Mouse (Mus musculus) cortical plate, adult 2 months (tissue): ENCODE measurements around the gene Tpst2.

Experiments
- CTCF ChIP-seq: fragments of 200-500 bp; IDR thresholded peaks from 2 replicates; pipeline ENCODE4 v1.5.1; 2011; ENCODE audit warnings: mild to moderate bottlenecking, control low read depth, low read length; ENCODE audit not compliant: insufficient read depth; ENCODE audit errors: extremely low read depth
- POLR2A ChIP-seq: fragments of 200-500 bp; IDR thresholded peaks from 2 replicates; pipeline ENCODE4 v1.6.1; 2011; ENCODE audit warnings: mild to moderate bottlenecking, low read length, control low read depth; ENCODE audit not compliant: insufficient read depth; ENCODE audit errors: extremely low read depth

- TF ChIP-seq POLR2A (no peak), CTCF (no peak)
Observed at GRCm38 (mm10) chr5:112364184-112364797, 87.8 kb downstream of the Tpst2 start.
